Mouse (Mus musculus): ENCODE data around the gene Cpn1. TPM values are rescaled to one million over a fixed set of nuclear protein-coding genes. Genes with fewer than 3 reads are reported as not detected.
A peak's percentile ranks its signal among the peaks of the same experiment; 100 is the strongest.
"Not testable (repeated sequence)": the region's sequence is repeated elsewhere in the genome, so short reads cannot be mapped to it uniquely, and the experiment has no call there.

Gene Cpn1
- polyA plus RNA-seq, 1 experiment from 2014 or later, result 81.5 TPM

DNA sequence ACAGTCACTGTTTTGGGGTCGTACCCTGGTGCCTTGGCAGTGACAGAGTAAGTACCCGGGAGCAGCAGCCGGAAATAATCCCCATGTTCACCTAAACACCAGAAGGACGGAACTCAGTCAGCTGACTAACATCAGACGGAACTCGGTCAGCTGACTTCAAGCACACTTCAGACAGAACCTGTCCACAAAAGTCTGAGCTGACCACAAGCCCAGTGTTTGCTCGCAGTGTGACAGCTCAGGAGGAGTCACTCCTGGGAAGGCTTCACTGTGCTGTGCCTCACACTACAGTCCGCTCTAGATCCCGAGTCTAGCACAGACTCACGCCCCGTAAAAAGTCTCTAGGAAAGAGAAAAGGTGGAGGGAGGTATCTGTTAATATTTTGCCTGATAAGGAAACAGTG is 26.3 kb downstream of the Cpn1 start:
- H3K36me3 ChIP-seq (replicated peaks), result peaks cover 14% of the 10 kb centered on the region; the same call in 1 of the 2 replicates
- no peak overlapping the region for H3K4me3 ChIP-seq (replicated peaks)
- no peaks in the 10 kb centered on the region for H3K9me3 ChIP-seq (replicated peaks)
- ATAC-seq (ENCODE audit: insufficient read depth), result no peak
- no peaks in the 10 kb centered on the region for H3K27me3 ChIP-seq
- no peaks in the 10 kb centered on the region for H3K4me1 ChIP-seq (replicated peaks)
- no peak overlapping the region for H3K4me2 ChIP-seq
- no peak overlapping the region for H3K9ac ChIP-seq
- H3K27ac ChIP-seq (replicated peaks), result no peak overlapping the region
- 64% methylated on average over 11 of the region's 11 CpGs for WGBS (ENCODE audit: insufficient replicate concordance)

DNA sequence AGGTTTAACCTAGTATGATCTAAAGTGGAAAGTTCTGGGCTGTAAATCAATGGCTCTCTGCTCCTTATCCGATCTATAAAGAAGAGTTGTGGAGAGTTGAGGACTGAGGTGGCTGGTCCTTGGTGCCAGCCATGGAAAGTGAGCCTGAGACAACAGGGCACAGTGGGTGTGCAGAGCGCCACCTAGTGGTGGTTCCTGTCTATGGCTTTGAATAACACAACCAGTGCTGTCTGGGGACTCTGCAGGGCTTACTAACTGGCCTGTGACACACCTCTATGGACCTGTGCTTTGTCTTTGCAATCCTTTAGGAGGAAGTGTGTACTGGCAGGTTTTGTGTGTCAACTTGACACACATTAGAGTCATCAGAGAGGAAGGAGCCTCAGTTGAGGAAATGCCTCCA is 27.2 kb downstream of the Cpn1 start:
- Histone ChIP-seq H3K4me2 (no peak overlapping the region), H3K9me3 (replicated peaks) (no peaks in the 10 kb centered on the region)
- no peak for ATAC-seq (ENCODE audit: insufficient read depth)

DNA sequence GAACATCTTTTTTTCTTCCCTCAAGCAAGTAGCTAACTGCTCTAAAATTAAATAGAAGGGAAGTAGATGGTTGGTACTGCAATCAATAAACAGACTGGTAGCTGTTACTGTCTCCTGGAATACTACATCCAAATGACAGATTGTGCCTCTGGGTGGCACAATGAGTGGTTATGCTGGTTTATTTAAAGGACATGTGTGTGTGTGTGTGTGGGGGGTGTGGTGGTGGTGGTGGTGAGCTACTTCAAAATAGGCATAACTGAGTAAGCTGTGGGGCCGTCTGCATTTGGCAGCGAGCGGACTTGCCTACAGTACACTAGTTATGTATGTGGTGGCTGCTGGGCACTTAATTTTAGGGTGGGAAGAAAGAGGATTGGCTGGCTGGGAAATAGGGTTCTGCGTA is 28.5 kb downstream of the Cpn1 start:
- Histone ChIP-seq H3K27ac (replicated peaks) (no peak overlapping the region), H3K27me3 (no peaks in the 10 kb centered on the region)

More for the DNA sequence above, 27.2 kb downstream of the Cpn1 start:
- Histone ChIP-seq H3K27me3 (no peaks in the 10 kb centered on the region), H3K9ac (no peak overlapping the region), H3K36me3 (replicated peaks) (peaks cover 14% of the 10 kb centered on the region; the same call in 1 of the 2 replicates), H3K4me1 (replicated peaks) (no peaks in the 10 kb centered on the region), H3K27ac (replicated peaks) (no peak overlapping the region), H3K4me3 (replicated peaks) (no peak overlapping the region)
- 19% methylated on average over 2 of the region's 2 CpGs for WGBS (ENCODE audit: insufficient replicate concordance)

DNA sequence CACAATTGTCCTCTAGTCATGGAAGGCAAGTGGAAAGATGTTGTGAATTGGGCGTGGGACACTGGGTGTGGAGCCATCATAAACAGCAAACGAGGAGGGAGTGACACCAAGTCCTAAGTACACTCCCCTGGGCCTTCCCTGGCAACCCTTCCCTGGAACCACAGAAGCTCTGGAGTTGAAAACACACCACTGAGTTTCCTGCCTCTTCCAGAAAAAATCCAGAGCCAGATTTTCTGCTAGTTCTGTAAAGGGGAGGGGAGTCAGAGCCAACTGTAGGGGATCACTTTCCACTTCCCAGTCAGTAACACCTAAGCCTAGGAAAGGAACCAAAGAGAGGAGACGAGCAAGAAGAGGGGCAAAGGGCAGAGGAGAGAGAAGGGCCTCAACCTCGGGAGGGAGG is 29.0 kb downstream of the Cpn1 start:
- H3K36me3 ChIP-seq (replicated peaks), result 0 out of 2 replicates have a peak, but pooled peaks cover 3% of the 10 kb centered on the region
- no peaks in the 10 kb centered on the region for H3K9me3 ChIP-seq (replicated peaks)
- ATAC-seq (ENCODE audit: insufficient read depth), result no peak
- H3K9ac ChIP-seq, result no peak overlapping the region
- H3K27ac ChIP-seq (replicated peaks), result no peak overlapping the region
- WGBS (ENCODE audit: insufficient replicate concordance), result 31% methylated on average over 4 of the region's 4 CpGs
- H3K27me3 ChIP-seq, result no peaks in the 10 kb centered on the region
- H3K4me1 ChIP-seq (replicated peaks), result 0 out of 2 replicates have a peak, but pooled peaks cover 1% of the 10 kb centered on the region
- H3K4me2 ChIP-seq, result no peak overlapping the region
- no peak overlapping the region for H3K4me3 ChIP-seq (replicated peaks)

More for the DNA sequence above, 28.5 kb downstream of the Cpn1 start:
- no peak for ATAC-seq (ENCODE audit: insufficient read depth)
- H3K9ac ChIP-seq, result no peak overlapping the region
- H3K4me3 ChIP-seq (replicated peaks), result no peak overlapping the region
- 62% methylated on average over 4 of the region's 4 CpGs for WGBS (ENCODE audit: insufficient replicate concordance)
- 0 out of 2 replicates have a peak, but pooled peaks cover 7% of the 10 kb centered on the region for H3K36me3 ChIP-seq (replicated peaks)
- no peaks in the 10 kb centered on the region for H3K9me3 ChIP-seq (replicated peaks)
- H3K4me1 ChIP-seq (replicated peaks), result no peaks in the 10 kb centered on the region
- no peak overlapping the region for H3K4me2 ChIP-seq

DNA sequence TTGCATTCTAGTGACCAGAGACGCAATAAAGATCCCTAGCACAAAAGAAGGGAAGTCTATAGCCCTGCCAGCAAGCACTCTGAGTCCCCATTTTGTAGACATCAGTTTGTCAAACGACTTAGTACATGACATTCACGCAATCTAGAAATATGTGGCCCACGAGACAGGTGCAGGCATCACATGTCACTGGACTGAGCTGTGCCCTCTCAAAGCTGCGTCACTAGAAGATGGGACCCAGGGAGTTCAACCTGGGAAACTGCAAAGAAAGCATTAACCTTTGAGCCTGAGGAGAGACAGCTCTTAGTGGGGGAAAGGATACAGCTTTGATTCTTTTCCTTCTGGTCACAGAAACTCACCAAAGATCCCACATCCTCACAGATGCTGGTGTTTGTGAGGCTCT is 31.1 kb downstream of the Cpn1 start:
- WGBS (ENCODE audit: insufficient replicate concordance), result 37% methylated on average over 5 of the region's 5 CpGs
- Histone ChIP-seq H3K27me3 (no peaks in the 10 kb centered on the region), H3K9ac (no peak overlapping the region), H3K9me3 (replicated peaks) (no peaks in the 10 kb centered on the region), H3K4me1 (replicated peaks) (0 out of 2 replicates have a peak, but pooled peaks cover 3% of the 10 kb centered on the region), H3K36me3 (replicated peaks) (0 out of 2 replicates have a peak, but pooled peaks cover 3% of the 10 kb centered on the region), H3K4me2 (no peak overlapping the region), H3K4me3 (replicated peaks) (no peak overlapping the region), H3K27ac (replicated peaks) (no peak overlapping the region)
- ATAC-seq (ENCODE audit: insufficient read depth), result no peak

DNA sequence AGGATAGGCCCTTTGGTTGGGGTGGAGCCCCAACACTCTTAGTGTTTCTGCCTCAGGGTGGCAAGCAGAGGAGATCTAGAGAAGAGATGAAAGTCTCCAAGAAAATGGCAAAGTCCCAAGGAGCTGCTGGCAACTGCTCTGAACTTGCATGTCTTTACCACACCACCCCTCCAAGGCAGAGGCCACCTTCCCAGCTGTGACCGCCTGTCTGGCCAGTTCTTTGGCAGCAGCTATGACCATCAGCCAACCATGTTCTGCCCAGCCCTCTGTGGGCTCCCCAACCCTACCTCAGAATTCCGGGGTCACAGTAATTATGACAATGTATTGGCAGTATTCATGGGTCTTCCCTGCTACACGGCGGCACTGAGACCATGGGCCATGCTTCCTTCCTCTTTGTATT is 31.5 kb downstream of the Cpn1 start:
- Histone ChIP-seq H3K4me1 (replicated peaks) (0 out of 2 replicates have a peak, but pooled peaks cover 3% of the 10 kb centered on the region), H3K27ac (replicated peaks) (no peak overlapping the region), H3K27me3 (no peaks in the 10 kb centered on the region), H3K9ac (no peak overlapping the region), H3K4me2 (no peak overlapping the region), H3K9me3 (replicated peaks) (no peaks in the 10 kb centered on the region), H3K4me3 (replicated peaks) (no peak overlapping the region), H3K36me3 (replicated peaks) (0 out of 2 replicates have a peak, but pooled peaks cover 3% of the 10 kb centered on the region)
- WGBS (ENCODE audit: insufficient replicate concordance), result 40% methylated on average over 4 of the region's 4 CpGs
- no peak for ATAC-seq (ENCODE audit: insufficient read depth)

DNA sequence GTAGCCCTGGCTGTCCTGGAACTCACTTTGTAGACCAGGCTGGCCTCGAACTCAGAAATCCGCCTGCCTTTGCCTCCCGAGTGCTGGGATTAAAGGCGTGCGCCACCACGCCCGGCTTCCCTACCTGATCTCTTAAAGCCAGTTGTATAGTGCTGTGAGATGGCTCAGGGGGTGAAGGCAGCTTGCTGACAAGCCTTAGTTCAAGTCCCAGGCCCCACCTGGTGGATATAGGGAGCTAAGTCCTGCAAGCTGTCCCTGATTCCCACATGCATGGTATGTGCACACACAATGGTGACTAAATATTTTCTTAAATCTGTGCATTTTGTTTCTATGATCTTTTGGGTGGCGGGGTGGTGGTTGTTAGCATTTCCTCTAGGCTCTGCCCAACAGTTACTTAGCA is 33.4 kb downstream of the Cpn1 start:
- H3K4me1 ChIP-seq (replicated peaks); H3K9ac ChIP-seq; ATAC-seq (ENCODE audit: insufficient read depth); H3K4me3 ChIP-seq (replicated peaks); H3K27ac ChIP-seq (replicated peaks); H3K36me3 ChIP-seq (replicated peaks); H3K27me3 ChIP-seq; H3K9me3 ChIP-seq (replicated peaks); H3K4me2 ChIP-seq: not testable (repeated sequence)
- WGBS (ENCODE audit: insufficient replicate concordance), result 75% methylated on average over 8 of the region's 8 CpGs

DNA sequence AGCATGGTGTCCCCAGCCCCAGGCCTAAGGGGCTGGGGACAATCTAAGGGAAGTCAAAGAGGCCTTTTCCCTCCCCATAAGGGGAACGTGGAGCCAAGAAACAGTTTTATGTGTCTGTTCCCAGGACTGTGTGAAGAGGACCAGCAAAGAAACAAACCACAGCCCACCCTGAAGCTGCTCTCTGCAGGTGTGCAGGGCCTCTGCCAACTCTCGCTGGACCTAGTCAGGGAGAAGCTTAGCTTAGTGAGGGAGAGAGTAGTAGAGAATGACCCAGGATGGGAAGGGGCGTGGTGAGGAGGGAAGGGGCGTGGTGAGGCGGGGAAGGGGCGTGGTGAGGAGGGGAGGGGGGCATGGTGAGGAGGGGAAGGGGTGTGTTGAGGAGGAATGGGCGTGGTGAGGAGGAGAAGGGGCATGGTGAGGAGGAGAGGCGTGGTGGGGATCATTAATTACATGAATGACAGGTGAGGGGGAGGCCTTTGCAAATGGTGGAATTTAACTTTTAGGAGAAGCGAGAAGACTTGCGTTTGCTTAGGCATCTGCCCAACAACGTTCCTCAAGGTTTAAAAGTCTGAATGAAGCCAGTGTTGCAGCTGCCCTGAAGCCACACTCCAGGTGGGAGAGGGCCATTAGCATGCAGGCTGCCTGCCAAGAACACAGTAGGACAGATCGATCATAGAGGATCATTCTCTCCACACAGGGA is 37.1 kb downstream of the Cpn1 start:
- H3K9ac ChIP-seq, result no peak overlapping the region
- H3K36me3 ChIP-seq (replicated peaks), result no peaks in the 10 kb centered on the region
- no peak overlapping the region for H3K4me3 ChIP-seq (replicated peaks)
- H3K9me3 ChIP-seq (replicated peaks), result no peaks in the 10 kb centered on the region
- no peaks in the 10 kb centered on the region for H3K27me3 ChIP-seq
- H3K4me1 ChIP-seq (replicated peaks), result peaks cover 7% of the 10 kb centered on the region
- WGBS (ENCODE audit: insufficient replicate concordance), result 15% methylated on average over 12 of the region's 12 CpGs
- no peak overlapping the region for H3K4me2 ChIP-seq
- H3K27ac ChIP-seq (replicated peaks), result no peak overlapping the region
- ATAC-seq (ENCODE audit: insufficient read depth), result 0 out of 2 replicates have a peak, but pooled peaks have one; percentile 7

DNA sequence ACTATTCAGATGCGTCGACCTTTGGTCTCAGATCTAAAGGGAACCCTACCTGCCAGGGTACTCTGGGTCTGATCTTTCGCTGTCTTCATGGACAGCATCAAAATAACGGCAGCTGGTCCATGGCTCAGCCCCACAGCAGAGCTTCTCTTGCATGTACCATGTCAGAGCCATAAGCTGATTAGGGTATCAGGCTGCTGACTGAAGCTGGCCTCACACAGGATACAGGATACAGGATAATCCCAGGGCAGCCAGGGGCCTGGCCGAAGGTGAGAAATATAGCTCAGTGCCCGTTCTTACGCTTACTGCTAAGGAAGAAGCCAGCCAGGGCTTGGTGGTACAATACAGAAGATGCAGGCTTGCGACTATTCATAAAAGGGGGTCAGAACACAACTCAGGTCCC is 41.8 kb downstream of the Cpn1 start:
- no peak overlapping the region for H3K9ac ChIP-seq
- no peak overlapping the region for H3K4me3 ChIP-seq (replicated peaks)
- H3K27me3 ChIP-seq, result peaks cover 16% of the 10 kb centered on the region
- no peak overlapping the region for H3K27ac ChIP-seq (replicated peaks)
- no peaks in the 10 kb centered on the region for H3K9me3 ChIP-seq (replicated peaks)
- no peak overlapping the region for H3K4me2 ChIP-seq
- peaks cover 15% of the 10 kb centered on the region for H3K4me1 ChIP-seq (replicated peaks)
- no peaks in the 10 kb centered on the region for H3K36me3 ChIP-seq (replicated peaks)
- no peak for ATAC-seq (ENCODE audit: insufficient read depth)
- 71% methylated on average over 8 of the region's 8 CpGs for WGBS (ENCODE audit: insufficient replicate concordance)

DNA sequence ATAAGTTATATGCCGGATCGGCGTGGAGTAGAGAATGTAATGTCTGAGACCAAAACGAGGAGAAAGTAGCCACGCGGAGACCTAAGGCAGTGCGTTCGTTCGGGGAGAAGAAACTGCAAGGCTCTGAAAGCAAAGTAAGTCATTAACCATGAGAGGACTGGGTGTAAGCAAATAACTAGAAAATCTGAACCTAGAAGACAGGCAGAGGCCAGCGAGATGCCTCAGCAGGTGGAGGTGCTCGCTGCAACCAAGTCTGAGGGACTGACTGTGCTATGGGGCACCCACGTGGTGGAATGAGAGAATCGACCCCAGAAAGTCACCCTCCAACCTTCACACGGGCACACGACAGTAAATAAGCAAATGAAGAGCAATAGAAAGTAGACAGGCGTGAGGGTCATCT is 43.3 kb downstream of the Cpn1 start:
- peaks cover 20% of the 10 kb centered on the region for H3K27me3 ChIP-seq
- no peak overlapping the region for H3K4me3 ChIP-seq (replicated peaks)
- no peak overlapping the region for H3K9ac ChIP-seq
- no peaks in the 10 kb centered on the region for H3K36me3 ChIP-seq (replicated peaks)
- no peak overlapping the region for H3K4me2 ChIP-seq
- H3K4me1 ChIP-seq (replicated peaks), result peaks cover 22% of the 10 kb centered on the region
- ATAC-seq (ENCODE audit: insufficient read depth), result no peak
- no peak overlapping the region for H3K27ac ChIP-seq (replicated peaks)
- 70% methylated on average over 16 of the region's 16 CpGs for WGBS (ENCODE audit: insufficient replicate concordance)
- H3K9me3 ChIP-seq (replicated peaks), result no peaks in the 10 kb centered on the region

DNA sequence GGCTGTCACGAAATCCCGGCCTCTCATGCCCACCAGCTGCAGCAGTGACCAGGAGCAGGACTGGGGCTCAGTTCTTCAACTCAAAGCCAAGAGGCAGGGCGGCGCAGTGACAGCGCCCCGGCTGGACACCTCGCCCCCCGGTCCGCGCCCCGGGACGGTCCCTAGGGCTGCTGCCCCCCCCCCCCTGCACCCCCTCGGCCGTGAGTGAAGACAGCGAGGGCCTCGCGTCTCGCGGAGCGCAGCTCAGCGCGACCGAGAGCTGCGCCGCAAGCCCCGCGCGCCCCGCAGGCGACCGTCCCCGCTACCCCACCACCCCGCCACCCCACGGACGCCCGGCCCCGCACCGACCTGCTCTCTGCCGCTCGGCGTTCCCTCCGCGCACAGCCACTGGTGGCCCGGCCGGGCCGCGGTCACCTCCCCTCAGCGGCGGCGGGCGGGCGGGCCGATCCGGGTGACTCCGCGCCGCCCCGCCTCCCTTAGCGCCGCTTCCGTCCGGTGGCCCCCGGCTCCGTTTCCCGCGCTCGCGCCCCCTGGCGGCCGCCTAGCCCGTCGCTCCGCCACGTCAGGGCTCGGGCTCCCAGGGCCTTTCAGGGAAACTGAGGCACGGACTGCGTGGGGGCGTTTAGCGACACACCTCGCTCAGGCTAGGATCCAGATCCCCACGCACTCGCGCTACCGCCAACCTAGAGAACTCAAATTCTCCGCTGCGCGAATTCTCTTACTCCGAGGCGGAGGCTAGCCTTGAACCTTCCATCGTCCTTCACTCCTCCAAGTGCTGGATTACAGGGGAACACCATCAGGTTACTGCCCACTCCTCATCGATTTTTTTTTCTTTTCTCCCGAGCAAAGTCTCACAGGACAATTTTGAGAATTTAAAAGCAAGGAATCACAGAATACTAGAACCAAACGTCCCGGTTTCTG is 46.3 kb downstream of the Cpn1 start, which contains the start of gene Dnmbp:
Dnmbp (minus strand) TSS at position 423 of the 921 bp plus-strand sequence.
- Histone ChIP-seq H3K9me3 (replicated peaks) (no peaks in the 10 kb centered on the region), H3K4me2 (peak within 1 kb of the TSS; percentile 77), H3K4me3 (replicated peaks) (peak within 1 kb of the TSS; percentile 67), H3K27ac (replicated peaks) (no peak within 1 kb of the TSS; the same call in 1 of the 2 replicates), H3K27me3 (peaks cover 20% of the 10 kb centered on the region), H3K4me1 (replicated peaks) (peaks cover 31% of the 10 kb centered on the region), H3K36me3 (replicated peaks) (no peaks in the 10 kb centered on the region), H3K9ac (peak within 1 kb of the TSS; percentile 56)
- WGBS (ENCODE audit: insufficient replicate concordance), result 3% methylated on average over 73 of the region's 94 CpGs
- peak; percentile 84 for ATAC-seq (ENCODE audit: insufficient read depth)
